Mouse (Mus musculus): ENCODE results near the gene Madd. TPM values are rescaled to one million over a fixed set of nuclear protein-coding genes. Genes with fewer than 3 reads are reported as not detected.
A peak's percentile ranks its signal among the peaks of the same experiment; 100 is the strongest.
"Not testable (repeated sequence)": the region's sequence is repeated elsewhere in the genome, so short reads cannot be mapped to it uniquely, and the experiment has no call there.

Madd gene
- polyA plus RNA-seq, 1 experiment, result 44.4 TPM

DNA sequence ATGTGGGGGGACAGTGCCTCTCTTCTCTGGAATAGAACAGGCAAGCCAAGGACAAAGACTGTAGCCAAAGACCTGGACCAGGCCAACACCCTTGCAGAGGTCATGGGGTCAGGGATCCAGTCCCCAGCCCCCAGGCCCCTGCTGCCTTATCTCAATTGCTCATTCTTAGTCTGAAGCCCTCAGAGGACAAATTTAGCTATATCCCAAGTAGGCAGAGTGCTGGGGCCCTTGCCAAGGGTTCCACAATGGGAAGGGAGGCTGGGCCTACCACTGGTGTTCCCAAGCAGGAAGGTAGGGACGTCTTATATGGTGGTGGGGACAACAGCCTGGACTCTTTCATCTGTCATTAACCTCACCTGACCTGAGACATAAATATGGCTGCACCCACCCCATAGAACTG is 65.0 kb downstream of the Madd start:
- H3K27ac ChIP-seq (ENCODE audit: control insufficient read depth, insufficient read depth, low read depth, low read length, poor library complexity), result no peak overlapping the region
- 68% methylated on average over 1 of the region's 1 CpGs for WGBS
- no peak overlapping the region for H3K4me3 ChIP-seq (replicated peaks; ENCODE audit: control insufficient read depth, low read depth, low read length)
- TF ChIP-seq POLR2A (IDR thresholded peaks at IDR 0.05; ENCODE audit: borderline replicate concordance, control insufficient read depth, low read depth, low read length) (no peak), CTCF (IDR thresholded peaks at IDR 0.05; ENCODE audit: control insufficient read depth, insufficient read depth, low read length) (no peak)
- H3K4me1 ChIP-seq (ENCODE audit: control insufficient read depth, insufficient read depth, low read length), result peaks cover 1% of the 10 kb centered on the region; the same call in 1 of the 2 replicates

DNA sequence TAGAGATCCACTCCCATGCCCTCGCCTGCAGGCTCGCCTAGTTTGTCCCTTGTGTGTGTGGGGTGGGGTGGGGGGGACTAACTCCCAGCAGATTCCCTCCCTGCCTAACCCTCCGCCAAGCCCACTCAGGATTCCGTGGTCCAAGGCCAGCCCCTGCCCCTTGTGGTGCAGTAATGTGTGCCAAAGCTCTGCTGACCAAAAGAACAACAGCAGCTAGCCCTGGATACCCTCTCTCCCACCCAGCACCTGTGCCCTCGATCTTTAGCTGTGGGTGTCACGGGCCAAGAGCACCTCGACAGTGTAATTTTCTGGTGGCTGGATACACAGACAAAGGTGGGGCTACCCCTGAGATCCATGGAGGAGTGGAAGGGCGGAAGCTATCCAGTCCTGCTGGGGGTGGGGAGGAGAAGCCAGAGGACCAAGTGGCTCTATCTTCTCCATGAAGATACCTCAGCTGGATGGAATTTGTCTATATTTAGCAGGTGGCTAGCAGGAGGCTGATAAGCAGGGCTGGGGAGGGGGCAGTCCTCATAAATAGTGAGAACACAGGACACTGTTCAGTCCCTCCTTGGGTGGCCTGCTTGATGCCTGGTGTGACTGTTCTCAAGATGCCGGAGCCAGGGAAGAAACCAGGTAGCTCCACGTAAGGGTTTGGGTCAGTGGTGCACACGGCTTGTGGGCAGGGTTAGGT is 65.9 kb downstream of the Madd start, which contains the start of gene Mybpc3:
Gene Mybpc3 (plus strand): TSS at position 560 of the 691 bp plus-strand sequence.
- 80% methylated on average over 11 of the region's 11 CpGs for WGBS
- Histone ChIP-seq H3K4me3 (replicated peaks; ENCODE audit: control insufficient read depth, low read depth, low read length) (no peak within 1 kb of the TSS), H3K4me1 (ENCODE audit: control insufficient read depth, insufficient read depth, low read length) (peaks cover 1% of the 10 kb centered on the region; the same call in 1 of the 2 replicates), H3K27ac (ENCODE audit: control insufficient read depth, insufficient read depth, low read depth, low read length, poor library complexity) (no peak within 1 kb of the TSS)
- TF ChIP-seq CTCF (IDR thresholded peaks at IDR 0.05; ENCODE audit: control insufficient read depth, insufficient read depth, low read length), result no peak
- TF ChIP-seq POLR2A (IDR thresholded peaks at IDR 0.05; ENCODE audit: borderline replicate concordance, control insufficient read depth, low read depth, low read length), result no peak

DNA sequence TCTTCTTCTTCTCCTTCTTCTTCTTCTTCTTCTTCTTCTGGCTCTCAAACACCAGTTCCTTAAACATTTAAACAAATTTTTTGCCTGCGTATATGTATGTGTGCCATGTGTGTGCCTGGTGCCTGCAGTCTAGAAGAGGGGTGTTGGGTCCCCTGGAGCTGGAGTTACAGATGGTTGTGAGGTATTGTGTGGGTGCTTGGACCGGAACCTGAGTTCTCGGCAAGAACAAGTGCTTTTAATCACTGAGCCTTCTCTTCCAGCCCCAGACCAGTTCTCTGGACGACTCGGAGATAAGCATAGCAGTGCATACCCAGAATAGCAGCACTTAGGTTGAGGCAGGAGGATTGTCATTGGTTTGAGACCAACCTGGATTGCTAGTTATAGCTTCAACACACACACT is 66.8 kb downstream of the Madd start:
- Histone ChIP-seq H3K27ac (ENCODE audit: control insufficient read depth, insufficient read depth, low read depth, low read length, poor library complexity) (no peak overlapping the region), H3K4me1 (ENCODE audit: control insufficient read depth, insufficient read depth, low read length) (peaks cover 4% of the 10 kb centered on the region; the same call in 1 of the 2 replicates), H3K4me3 (replicated peaks; ENCODE audit: control insufficient read depth, low read depth, low read length) (no peak overlapping the region)
- TF ChIP-seq CTCF (IDR thresholded peaks at IDR 0.05; ENCODE audit: control insufficient read depth, insufficient read depth, low read length) (no peak), POLR2A (IDR thresholded peaks at IDR 0.05; ENCODE audit: borderline replicate concordance, control insufficient read depth, low read depth, low read length) (no peak)
- WGBS, result 73% methylated on average over 5 of the region's 5 CpGs

DNA sequence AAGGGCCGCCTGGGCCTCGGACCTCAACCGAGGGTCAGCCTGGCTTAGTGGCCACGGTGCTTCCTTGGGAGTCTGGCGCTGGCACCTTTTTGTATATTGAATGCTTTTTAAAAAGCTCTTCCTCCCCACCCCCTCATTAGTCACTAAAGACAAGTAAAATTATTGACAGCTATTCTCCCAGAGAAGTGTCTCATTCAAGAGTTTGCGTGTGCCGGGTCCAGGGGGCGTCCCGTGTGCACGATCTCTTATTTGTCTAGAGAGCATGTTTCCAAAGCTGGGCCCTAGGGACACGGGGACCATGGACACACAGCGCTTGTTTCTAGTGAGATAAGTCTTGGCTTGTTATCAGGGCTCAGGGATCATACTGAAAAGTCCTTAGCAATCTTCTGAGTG is 68.1 kb downstream of the Madd start:
- H3K4me3 ChIP-seq (replicated peaks; ENCODE audit: control insufficient read depth, low read depth, low read length), result no peak overlapping the region

DNA sequence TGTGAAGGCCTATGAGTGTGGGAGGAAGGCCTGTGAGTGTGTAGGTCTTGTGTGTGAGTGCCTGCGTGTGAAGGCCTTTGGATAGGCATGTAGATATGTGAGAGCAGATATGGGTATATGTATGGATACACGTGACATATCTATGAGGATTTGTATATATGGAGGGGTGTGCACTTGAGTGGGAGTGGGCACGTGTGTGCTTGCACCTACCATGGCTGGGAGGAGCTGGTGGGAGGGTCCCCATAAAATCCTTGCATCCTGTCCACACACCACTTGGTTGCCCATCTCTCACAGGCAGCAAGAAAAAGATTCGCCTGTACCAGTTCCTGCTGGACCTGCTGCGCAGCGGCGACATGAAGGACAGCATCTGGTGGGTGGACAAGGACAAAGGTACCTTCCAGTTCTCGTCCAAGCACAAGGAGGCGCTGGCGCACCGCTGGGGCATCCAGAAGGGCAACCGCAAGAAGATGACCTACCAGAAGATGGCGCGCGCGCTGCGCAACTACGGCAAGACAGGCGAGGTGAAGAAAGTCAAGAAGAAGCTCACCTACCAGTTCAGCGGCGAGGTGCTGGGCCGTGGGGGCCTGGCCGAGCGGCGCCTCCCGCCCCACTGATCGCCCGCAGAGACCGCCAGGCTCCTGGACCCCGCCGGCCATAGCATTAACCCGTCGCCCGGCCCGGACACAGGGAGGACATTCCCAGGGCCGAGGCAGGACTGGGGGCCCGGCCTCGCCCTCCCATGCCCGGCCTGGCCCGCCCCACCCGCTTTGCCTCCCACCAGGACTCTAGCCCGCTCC is 68.7 kb downstream of the Madd start:
- no peak overlapping the region for H3K4me3 ChIP-seq (replicated peaks; ENCODE audit: control insufficient read depth, low read depth, low read length)
- H3K27ac ChIP-seq (ENCODE audit: control insufficient read depth, insufficient read depth, low read depth, low read length, poor library complexity), result no peak overlapping the region
- TF ChIP-seq POLR2A (IDR thresholded peaks at IDR 0.05; ENCODE audit: borderline replicate concordance, control insufficient read depth, low read depth, low read length) (peak; percentile 38; the same call in 1 of the 2 replicates), CTCF (IDR thresholded peaks at IDR 0.05; ENCODE audit: control insufficient read depth, insufficient read depth, low read length) (peak; percentile 71)
- WGBS, result 88% methylated on average over 42 of the region's 42 CpGs
- peaks cover 5% of the 10 kb centered on the region; the same call in 1 of the 2 replicates for H3K4me1 ChIP-seq (ENCODE audit: control insufficient read depth, insufficient read depth, low read length)

More for the DNA sequence above, 68.1 kb downstream of the Madd start:
- Histone ChIP-seq H3K4me1 (ENCODE audit: control insufficient read depth, insufficient read depth, low read length) (peaks cover 4% of the 10 kb centered on the region; the same call in 1 of the 2 replicates), H3K27ac (ENCODE audit: control insufficient read depth, insufficient read depth, low read depth, low read length, poor library complexity) (no peak overlapping the region)
- 92% methylated on average over 12 of the region's 12 CpGs for WGBS
- no peak for TF ChIP-seq POLR2A (IDR thresholded peaks at IDR 0.05; ENCODE audit: borderline replicate concordance, control insufficient read depth, low read depth, low read length)
- TF ChIP-seq CTCF (IDR thresholded peaks at IDR 0.05; ENCODE audit: control insufficient read depth, insufficient read depth, low read length), result no peak

DNA sequence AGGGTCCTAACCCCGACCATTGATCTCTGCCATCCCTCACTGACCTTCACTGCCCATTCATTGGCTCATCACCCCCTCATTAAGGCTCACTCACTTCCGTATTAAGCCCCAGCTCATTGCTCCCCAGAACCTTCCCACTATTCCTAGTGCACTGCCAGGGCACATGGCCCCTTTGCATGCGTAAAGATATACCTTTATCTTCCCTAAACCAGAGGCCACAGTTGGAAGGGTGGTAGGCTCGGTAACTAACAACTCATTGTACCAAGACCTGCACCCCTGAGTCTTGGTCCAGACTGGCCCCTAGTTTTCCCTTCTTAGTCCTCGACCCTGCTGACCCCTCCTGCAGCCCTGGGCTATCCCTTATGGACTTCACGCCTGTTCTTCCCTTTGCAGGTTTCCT is 69.8 kb downstream of the Madd start:
- Histone ChIP-seq H3K27ac (ENCODE audit: control insufficient read depth, insufficient read depth, low read depth, low read length, poor library complexity) (no peak overlapping the region), H3K4me1 (ENCODE audit: control insufficient read depth, insufficient read depth, low read length) (peaks cover 8% of the 10 kb centered on the region; the same call in 1 of the 2 replicates), H3K4me3 (replicated peaks; ENCODE audit: control insufficient read depth, low read depth, low read length) (no peak overlapping the region)
- TF ChIP-seq POLR2A (IDR thresholded peaks at IDR 0.05; ENCODE audit: borderline replicate concordance, control insufficient read depth, low read depth, low read length), result no peak
- TF ChIP-seq CTCF (IDR thresholded peaks at IDR 0.05; ENCODE audit: control insufficient read depth, insufficient read depth, low read length), result no peak
- WGBS, result 64% methylated on average over 6 of the region's 6 CpGs

DNA sequence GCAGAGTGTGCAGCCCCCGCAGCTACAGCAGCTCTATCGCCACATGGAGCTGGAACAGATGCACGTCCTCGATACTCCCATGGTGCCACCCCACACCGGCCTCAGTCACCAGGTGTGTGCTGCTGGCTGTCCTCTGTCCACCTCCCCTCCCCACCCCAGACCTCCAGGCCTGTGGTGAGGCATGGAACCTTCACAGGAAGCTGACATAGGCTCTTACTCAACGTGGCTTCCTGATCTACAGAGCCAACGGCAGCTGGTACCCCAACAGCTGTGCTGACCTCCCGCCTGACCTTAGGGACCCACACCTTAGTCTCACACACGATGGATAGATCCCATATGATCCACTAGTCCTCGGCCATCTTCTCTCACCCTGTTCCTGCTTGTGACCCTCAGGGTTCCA is 70.3 kb downstream of the Madd start:
- Histone ChIP-seq H3K4me3 (replicated peaks; ENCODE audit: control insufficient read depth, low read depth, low read length) (no peak overlapping the region), H3K4me1 (ENCODE audit: control insufficient read depth, insufficient read depth, low read length) (peaks cover 8% of the 10 kb centered on the region; the same call in 1 of the 2 replicates), H3K27ac (ENCODE audit: control insufficient read depth, insufficient read depth, low read depth, low read length, poor library complexity) (no peak overlapping the region)
- WGBS, result 31% methylated on average over 10 of the region's 10 CpGs
- TF ChIP-seq CTCF (IDR thresholded peaks at IDR 0.05; ENCODE audit: control insufficient read depth, insufficient read depth, low read length) (no peak), POLR2A (IDR thresholded peaks at IDR 0.05; ENCODE audit: borderline replicate concordance, control insufficient read depth, low read depth, low read length) (no peak)

DNA sequence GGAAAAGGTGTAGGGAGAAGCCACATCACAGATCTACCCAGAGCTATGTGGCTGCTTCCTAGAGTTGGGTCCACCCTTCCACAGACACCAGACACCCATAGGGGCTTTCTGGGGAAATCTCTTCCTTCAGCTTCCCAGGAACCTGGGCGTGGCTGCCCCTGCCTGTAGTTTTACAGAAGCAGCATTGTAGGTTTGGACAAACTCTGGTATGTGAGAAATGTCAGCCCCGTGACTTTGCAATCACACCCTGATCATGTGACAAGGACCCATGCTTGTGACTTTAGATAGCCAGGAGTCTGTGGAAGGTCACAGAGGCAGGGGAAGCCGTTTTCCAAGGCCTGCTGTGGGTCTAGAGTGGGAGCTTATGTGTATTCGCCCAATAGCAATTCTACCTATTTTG is 71.1 kb downstream of the Madd start:
- no peak overlapping the region for H3K27ac ChIP-seq (ENCODE audit: control insufficient read depth, insufficient read depth, low read depth, low read length, poor library complexity)
- TF ChIP-seq POLR2A (IDR thresholded peaks at IDR 0.05; ENCODE audit: borderline replicate concordance, control insufficient read depth, low read depth, low read length), result no peak
- no peak for TF ChIP-seq CTCF (IDR thresholded peaks at IDR 0.05; ENCODE audit: control insufficient read depth, insufficient read depth, low read length)
- 50% methylated on average over 4 of the region's 4 CpGs for WGBS
- H3K4me3 ChIP-seq (replicated peaks; ENCODE audit: control insufficient read depth, low read depth, low read length), result no peak overlapping the region
- peaks cover 8% of the 10 kb centered on the region; the same call in 1 of the 2 replicates for H3K4me1 ChIP-seq (ENCODE audit: control insufficient read depth, insufficient read depth, low read length)

DNA sequence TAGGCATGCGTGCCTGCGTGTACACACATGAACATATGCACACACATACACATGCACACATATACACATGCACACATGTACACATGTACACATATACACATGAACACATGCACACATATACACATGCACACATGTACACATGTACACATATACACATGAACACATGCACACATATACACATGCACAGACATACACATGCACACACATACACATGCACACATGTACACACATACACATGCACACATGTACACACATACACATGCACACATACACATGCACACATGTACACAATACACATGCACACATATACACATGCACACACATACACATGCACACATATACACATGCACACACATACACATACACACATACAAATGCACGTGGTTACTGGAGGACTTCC is 71.8 kb downstream of the Madd start:
- 86% methylated on average over 3 of the region's 3 CpGs for WGBS
- H3K27ac ChIP-seq (ENCODE audit: control insufficient read depth, insufficient read depth, low read depth, low read length, poor library complexity); H3K4me1 ChIP-seq (ENCODE audit: control insufficient read depth, insufficient read depth, low read length); H3K4me3 ChIP-seq (replicated peaks; ENCODE audit: control insufficient read depth, low read depth, low read length): not testable (repeated sequence)

All from bone marrow, adult 2 months (tissue).